Mouse (Mus musculus) hindlimb bud, embryonic 11.5 days (tissue): ENCODE measurements around the gene Ripply2.

ENCODE experiments used
- DNase-seq: peaks from one replicate; pipeline ENCODE4 v3.0.0-alpha.2; 2012; ENCODE audit warnings: low read depth, low spot score; ENCODE audit errors: extremely low spot score

The Ripply2 gene

DNA sequence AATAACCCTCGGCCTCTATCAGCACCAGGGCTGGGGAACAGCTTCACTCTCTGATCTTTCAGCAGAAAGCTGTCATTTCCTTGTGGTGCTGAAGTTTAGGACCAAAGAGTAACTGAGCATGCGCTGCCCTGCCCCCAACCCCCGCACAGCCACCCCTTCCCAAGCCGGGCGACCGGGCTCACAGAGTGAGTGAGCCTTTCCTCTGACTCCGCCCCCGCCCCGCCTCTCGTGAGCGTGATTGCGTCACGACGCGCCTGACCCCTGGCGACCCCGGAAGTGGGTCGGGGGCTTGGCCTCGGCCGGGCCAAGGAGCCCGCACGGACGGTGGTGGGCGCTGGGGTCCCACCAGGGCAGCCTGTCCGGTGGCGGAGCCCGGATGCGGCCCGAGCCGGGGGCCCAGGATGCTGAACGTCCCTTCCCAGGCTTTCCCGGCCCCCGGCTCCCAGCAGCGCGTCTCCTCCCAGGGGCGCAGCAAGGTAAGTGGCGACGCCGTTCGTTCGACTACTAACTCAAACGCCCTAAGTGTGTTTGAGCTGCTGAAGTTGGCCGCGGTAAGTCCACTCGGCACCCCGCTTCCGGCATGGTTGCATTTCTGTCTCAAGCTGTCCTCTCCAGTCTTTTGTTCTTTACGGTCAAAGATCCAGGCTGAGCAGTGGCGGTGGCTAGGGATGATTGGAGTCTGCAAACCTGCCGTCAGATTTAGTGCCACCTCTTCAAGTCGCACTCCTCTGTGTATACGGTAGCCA is 6.6 kb downstream of the Ripply2 start, which contains the start of gene Cyb5r4:
Cyb5r4 (plus strand) TSS at position 237 of the 746 bp plus-strand sequence.
- DNase-seq = peak; percentile 89

DNA sequence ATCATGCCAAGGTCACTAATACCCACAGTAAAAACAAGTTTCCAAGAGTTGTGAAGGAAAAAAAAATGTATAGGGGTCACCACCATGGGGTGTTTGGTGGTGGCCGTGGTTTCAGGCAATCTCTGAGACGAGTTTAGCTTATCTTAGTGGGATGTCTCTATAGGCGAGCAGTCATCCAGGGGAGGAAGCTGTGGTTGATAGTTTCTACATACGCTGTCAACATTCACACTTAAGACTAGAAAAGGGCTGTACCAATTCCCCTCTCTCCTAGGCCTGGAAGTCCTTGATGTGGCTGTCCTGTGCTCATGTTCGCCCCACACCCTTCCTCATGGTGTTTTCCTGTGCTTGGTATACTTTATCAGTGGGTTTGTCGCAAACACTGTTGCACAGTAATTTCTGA is 10.4 kb downstream of the Ripply2 start:
- DNase-seq = no peak

DNA sequence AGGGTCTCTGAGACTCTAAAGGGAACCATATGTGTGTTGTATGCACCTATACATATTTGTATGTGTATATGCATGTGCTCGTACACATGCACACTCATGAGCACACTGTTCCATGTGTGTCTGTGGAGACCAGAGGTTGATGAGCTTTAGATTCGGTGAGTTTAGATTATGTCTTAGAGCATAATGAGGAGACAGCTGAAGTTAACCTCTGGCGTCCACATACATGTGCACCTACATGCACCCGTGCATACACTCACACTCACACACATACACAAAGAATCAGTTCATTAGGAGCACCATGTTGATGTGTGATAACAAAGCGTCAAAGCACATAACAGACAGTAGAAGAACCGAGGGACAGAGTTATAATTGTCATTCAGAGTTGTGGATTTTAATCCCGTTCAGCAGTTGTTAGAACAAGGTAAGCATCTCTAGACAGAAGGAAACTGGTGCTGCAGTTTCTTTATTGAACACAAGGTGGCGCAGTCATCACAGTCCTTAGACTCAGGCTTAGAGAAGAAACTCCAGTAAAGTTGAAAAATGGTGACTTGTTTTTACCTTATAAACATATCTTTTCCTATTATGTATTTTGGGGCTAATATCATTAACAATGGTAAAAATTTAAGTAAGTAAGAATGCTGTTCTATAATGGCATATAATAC is 12.2 kb downstream of the Ripply2 start:
- DNase-seq = no peak

DNA sequence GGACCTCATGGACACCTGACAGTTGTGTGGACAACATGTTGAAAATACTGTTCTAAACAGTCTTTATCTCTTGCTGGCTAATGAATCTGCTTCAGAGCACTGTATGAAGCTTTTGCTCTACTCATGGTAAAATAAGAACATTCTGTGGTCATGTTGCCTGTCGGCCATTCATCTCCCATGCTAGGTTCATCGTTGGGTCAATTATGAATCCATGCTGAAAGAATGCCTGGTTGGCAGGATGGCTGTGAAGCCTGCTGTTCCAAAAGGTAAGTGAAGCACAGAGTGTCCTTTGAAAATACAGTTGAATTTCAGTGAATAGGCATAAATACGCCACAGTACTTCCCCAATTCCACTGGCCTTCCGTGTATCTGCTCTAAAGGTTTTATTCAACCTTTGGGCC is 16.9 kb downstream of the Ripply2 start:
- no peak for DNase-seq

DNA sequence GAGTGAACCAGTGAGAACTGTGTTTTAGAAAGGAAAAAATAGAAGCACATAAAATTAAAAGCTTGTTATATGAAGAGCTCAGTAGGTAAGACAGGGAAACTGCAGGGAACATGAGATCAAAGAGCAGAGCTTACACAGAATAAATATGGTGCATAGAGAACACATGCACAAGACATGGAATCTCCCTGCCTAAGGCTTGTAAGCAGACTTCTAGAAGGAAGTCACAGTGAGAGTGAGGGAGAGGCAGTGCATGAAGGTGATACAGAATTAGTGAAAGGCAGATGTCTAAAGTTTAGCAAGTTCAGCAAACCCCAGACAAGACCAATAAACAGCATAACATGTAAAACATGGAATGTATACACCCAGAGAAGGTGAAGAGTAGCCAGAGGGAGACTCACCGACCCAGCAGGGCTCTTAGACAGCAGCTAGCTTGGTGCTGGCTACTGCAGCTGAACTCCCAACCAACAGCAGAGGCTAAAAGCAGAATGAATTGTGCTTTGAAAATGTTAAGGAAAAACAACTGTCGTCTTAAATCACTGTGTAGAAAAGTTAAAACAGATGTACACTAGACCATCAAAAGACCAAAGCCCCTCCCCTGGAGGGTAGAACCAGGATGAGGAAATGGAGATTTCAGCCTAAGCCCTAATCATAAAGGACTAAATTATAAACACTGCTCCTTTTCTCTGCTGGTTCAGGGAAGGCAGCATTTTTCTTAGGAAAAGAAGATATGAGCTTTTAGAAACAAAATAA is 19.7 kb downstream of the Ripply2 start:
- no peak for DNase-seq

DNA sequence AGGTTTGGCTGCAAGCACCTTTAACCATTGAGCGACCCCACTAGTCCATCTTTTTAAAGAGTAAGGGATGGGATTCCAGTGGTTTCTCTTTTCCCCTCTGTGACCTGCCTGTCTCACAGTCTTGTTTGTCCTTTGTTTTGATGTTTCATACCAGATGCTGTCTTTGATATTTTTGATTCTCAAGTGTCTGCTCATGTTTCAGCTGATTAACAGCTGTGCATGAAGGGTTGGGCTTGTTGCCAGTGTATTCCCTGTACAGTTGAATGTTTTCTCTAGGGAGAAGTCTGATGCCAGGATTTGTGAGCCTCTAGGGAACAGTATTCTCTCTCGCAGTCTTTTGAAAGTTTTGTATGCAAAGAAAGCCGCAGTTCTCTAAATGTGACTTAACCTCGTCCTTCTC is 34.1 kb downstream of the Ripply2 start:
- no peak for DNase-seq

DNA sequence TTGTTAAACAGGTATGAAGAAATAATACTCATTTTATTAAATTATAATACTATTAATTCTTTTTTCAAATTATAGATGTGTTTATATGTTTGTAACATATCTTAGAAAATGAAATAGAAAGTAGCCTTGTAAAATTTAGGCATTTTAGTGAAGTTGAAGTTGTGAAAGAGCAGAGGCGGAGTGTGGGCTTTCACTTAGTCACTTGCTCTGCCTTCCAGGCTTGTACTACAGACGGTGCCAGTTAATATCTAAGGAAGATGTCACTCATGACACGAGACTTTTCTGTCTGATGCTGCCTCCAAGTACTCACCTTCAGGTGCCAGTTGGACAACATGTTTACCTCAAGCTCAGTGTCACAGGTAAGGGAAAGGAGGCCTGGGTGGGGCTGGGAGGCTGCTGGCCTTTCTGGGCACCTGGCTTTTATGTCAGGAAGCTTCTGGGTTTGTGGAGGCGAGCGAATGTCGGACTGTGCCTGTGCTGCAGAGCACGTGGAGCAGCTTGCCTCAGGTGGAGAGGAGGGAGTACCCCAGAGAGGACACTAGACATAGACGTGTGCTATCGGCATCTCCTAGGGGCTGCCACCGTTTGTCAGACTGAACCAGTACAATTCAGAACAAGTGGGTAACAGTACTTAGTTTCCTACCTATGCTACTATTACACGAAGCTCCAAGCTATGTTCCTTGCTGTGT is 40.4 kb downstream of the Ripply2 start:
- DNase-seq = no peak

DNA sequence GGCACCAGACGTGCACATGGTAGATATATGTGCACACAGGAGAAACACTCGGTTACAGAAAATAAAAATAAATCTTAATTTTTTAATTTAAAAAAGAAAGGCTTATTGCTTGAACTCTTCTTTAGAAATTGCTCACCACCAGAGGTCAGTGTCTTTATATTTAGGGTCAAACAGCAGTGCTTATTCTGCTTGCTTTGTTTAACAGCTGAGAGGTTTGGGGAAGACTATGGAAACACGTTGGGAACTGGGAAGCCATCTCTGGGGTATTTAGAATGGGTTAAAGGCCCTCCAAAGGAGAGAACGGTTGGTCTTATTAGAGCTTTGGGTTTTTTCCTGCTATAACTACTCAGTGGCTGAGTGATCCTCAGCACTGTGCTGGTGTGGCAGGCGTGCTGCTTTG is 47.0 kb downstream of the Ripply2 start:
- no peak for DNase-seq

DNA sequence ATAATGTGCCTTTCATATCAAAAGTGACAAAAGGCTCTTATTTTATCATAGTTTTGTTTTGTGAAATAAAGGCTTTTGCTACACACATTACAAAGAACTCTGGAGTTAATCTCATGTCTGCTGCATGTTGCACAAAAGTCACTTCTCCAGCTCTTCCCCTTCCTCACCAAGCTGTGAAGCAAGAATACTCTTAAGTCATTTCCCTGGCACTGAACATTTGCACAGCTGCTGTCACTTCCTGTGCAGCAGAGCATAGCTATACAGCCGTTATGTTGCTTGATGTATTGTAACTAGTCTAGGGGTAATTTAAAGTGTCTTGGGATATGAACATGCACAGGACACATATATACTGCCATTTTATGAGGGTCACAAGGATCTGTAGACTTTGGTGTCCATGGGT is 52.8 kb downstream of the Ripply2 start:
- no peak for DNase-seq
